Mouse (Mus musculus): ENCODE measurements around the gene M1ap.

M1ap gene

GRCm38 (mm10) chr6:82946651-82947050 is at the start of gene M1ap:
Gene M1ap (plus strand): TSS chr6:82946902.
- DNase-seq (ENCODE audit: low spot score) = no peak

DNA sequence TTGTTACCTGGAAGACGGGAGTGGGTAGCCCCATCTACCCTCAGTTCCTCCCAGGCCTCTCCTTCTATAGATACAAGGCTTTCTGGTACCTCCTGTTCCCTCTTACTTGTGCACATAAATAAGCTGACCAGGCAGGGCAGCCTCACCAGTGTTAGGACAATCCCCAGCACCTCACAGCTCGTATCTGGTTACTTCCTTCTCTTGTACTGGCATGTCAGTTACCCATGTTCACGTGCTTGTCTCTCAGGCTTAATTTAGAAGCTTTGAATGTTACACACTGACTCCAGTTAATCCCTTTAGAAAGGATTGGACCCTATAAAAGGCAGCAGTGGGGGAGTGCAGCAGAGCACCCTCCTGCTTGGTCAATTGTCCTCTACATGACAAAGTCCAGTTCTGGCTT is 49.4 kb upstream of the M1ap start:
- no peak for DNase-seq (ENCODE audit: low spot score)

- DNase-seq (ENCODE audit: low spot score) = no peak
Measured at GRCm38 (mm10) chr6:82898227-82898626, 48.5 kb upstream of the M1ap start.

- no peak for DNase-seq (ENCODE audit: low spot score)
Measured at GRCm38 (mm10) chr6:82898745-82899144, 48.0 kb upstream of the M1ap start.

DNA sequence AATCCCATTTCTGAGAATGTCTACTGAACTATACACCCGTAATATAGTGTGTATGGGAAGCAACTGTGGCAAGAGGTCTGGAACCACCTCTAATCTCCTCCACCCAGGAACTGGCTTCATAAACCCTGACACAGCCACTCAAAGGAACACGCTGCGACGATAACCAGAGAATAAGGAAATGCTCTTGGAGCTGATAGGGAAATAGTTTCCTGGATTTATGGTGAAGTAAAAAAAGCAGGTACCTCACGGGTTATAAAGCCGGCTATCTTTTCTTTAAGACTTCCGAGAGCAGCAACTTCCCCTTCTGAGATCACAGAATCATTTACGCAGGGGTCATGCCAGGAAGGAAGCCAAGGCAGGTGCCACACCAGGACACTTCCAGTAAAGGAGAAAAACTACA is 44.1 kb upstream of the M1ap start:
- no peak for DNase-seq (ENCODE audit: low spot score)

DNA sequence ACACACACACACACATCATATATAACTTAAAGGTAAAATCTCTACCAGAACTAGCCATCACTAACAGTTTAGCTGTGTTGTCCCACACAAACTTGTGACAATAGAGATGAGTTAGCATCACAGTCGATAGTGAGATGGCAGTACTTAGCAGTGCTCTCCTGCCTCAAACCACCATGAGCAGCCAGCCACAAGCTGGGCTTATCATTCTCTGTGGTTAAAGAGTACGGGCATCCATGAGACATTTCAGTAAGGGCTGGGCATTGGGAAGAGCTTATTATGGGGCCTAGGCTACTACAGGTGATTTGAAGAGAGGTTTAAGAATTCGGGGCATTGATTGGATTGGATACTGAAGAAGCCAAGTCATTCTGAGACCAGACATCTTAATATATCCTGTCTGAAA is 39.7 kb upstream of the M1ap start:
- no peak for DNase-seq (ENCODE audit: low spot score)

- peak; percentile 15 for DNase-seq (ENCODE audit: low spot score)
Measured at GRCm38 (mm10) chr6:82908034-82908433, 38.7 kb upstream of the M1ap start.

DNA sequence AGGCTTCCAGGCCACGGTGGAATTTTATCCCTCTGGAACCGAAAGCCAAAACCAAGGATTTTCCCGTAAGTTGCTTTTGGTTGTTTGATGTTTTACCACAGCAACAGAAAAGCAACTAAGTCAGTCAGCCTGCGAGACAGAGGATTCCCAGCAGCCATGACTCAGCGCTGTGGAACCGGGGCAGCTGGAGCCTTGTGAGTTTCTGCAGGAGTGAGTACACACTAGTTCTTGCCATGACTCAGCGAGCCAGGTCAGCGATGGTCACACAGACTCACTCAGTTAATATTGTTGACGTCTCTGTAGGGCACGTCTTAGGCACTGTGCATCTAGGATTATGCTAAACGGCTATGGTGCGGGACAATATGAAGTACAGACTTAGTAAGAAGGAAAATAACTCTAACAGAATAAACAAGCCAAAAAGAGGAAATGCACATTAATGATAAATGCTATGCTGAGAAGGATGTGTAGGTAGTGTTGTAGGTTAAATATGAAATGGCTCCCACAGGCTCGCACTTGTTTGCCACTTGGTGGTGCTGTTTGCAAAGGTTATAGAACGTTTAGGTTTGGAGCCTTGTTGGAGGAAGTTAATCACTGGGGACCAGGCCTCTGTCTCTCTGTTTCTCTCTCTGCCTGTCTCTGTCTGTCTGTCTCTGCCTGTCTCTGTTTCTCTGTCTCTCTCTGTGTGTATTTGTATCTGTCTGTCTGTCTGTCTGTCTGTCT is 37.4 kb upstream of the M1ap start:
- DNase-seq (ENCODE audit: low spot score) = peak; percentile 76

DNA sequence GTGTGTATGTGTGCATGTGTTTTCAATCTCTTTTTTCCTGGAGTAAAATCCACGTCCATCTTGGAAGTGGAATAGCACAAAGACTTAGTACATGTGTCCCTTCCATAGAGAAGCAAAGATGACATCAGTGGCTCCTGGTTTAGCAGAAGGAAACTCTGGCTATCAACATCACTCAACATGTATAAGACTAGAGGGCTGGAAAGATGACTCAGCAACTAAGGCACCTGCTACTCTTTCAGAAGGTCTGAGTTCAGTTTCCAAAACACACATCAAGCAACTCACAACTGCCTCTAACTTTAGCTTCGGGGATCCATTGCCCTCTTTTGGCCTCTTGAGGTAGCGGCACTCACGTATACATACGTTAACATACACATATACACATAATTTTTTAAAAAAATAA is 35.4 kb upstream of the M1ap start:
- no peak for DNase-seq (ENCODE audit: low spot score)

- no peak for DNase-seq (ENCODE audit: low spot score)
Measured at GRCm38 (mm10) chr6:82913336-82914247, 33.1 kb upstream of the M1ap start.

GRCm38 (mm10) chr6:82915889-82916288 is 30.8 kb upstream of the M1ap start:
- DNase-seq (ENCODE audit: low spot score) = peak; percentile 64

DNA sequence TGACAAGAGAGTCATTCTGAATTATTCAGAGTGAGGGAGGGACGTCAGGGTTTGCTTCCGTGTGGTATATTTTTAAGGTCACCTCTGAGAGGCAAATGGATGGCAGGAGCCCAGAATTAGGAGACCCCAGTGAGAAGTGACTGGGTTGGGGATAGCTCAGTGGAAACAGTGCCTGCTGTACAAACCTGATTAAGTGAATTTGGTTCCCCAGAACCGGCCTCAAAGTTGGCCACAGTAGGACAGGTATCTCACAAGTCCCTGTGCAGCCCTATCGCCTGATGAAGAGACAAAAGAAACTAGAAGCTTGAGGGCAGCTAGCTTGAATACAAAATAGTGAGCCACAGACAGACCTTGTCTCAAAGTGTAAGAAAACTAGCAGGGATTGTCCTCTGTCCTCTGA is 30.2 kb upstream of the M1ap start:
- DNase-seq (ENCODE audit: low spot score) = no peak

- no peak for DNase-seq (ENCODE audit: low spot score)
Measured at GRCm38 (mm10) chr6:82917076-82917777, 29.5 kb upstream of the M1ap start.

GRCm38 (mm10) chr6:82917778-82918129 is 28.9 kb upstream of the M1ap start:
- peak; percentile 49 for DNase-seq (ENCODE audit: low spot score)

DNA sequence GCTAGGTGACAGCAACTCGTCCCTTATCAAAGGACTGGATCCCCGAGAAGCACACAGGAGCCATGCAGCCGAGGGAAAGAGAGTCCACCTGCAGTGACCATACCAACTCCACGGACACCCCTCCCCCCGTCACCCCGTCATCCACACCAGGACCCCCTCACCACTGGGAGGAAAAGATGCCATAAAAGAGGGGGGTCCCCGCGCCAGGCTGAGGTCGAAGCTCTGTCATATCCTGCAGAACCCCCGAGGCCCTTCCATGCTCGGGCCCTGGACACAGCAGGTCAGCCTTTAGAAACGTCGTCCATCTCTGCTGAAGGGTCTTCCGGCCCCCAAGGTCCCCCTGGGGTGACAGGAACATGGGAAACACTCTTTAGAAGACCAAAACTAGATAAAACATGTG is 28.3 kb upstream of the M1ap start:
- no peak for DNase-seq (ENCODE audit: low spot score)

GRCm38 (mm10) chr6:82919520-82919919 is 27.2 kb upstream of the M1ap start:
- no peak for DNase-seq (ENCODE audit: low spot score)

- no peak for DNase-seq (ENCODE audit: low spot score)
Measured at GRCm38 (mm10) chr6:82921426-82922224, 25.1 kb upstream of the M1ap start.

DNA sequence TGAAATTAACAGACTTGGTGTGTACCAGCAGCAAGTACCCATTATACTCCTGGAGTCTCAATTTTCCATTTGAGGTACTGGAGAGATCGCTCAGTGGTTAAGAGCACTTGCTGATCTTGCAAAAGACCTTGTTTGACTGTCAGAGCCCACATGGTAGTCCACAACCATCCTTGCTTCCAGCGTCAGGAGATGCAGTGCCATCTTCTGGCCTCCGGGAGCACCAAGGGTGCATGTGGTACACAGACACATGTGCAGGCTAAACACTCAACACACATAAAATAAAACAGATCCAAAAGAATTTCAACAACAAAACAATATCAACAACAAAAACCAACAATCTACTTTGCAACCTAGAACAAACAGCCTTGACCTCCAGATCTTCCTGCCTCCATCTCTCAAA is 21.7 kb upstream of the M1ap start:
- no peak for DNase-seq (ENCODE audit: low spot score)

DNA sequence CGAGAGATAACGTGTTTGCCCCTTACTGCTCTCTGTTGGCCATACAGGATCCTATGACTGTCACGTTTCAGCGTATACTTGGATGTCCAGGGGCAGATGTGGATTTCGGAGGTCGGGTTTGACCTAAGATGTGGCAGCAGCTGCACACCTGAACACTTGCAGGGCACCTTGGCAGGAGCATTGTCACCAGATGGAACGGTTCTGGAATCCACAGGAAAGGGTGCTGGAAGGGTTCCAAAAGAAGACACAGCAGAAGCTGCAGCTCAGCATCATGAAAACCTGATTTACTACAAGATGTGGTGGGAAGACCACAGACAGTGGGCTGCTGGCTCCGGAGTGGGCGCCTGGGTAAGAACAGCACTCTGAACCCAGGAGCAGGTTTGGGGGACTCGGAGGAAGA is 20.6 kb upstream of the M1ap start:
- DNase-seq (ENCODE audit: low spot score) = no peak

- no peak for DNase-seq (ENCODE audit: low spot score)
Measured at GRCm38 (mm10) chr6:82926528-82926927, 20.2 kb upstream of the M1ap start.

GRCm38 (mm10) chr6:82927617-82928016 is 19.1 kb upstream of the M1ap start:
- DNase-seq (ENCODE audit: low spot score) = no peak

- no peak for DNase-seq (ENCODE audit: low spot score)
Measured at GRCm38 (mm10) chr6:82934616-82935230, 12.0 kb upstream of the M1ap start.

Measured in urinary bladder, postnatal 14 days (tissue).